Mouse (Mus musculus) myocyte (in vitro differentiated cells): ENCODE results near the gene Plac9b.
"Not testable (repeated sequence)": the region's sequence is repeated elsewhere in the genome, so short reads cannot be mapped to it uniquely, and the experiment has no call there.

Experiments used
- CEBPB ChIP-seq: IDR thresholded peaks from 2 replicates; pipeline ENCODE4 v1.6.1; 2011; ENCODE audit warnings: mild to moderate bottlenecking, moderate library complexity; ENCODE audit not compliant: poor library complexity, insufficient read depth, severe bottlenecking
- MAX ChIP-seq: IDR thresholded peaks from one replicate; pipeline ENCODE4 v1.6.1; 2011; ENCODE audit warnings: low read depth, mild to moderate bottlenecking, control low read depth
- MYOG ChIP-seq, 3 experiments: IDR thresholded peaks; one replicate each; pipeline ENCODE4 v1.6.1; 2011; ENCODE audit warnings: control low read depth in 2 of 3, low read depth in 2 of 3, mild to moderate bottlenecking in 2 of 3; ENCODE audit not compliant: insufficient read length in 2 of 3, control insufficient read depth in 1 of 3, insufficient read depth in 1 of 3
- POLR2A ChIP-seq: IDR thresholded peaks from one replicate; pipeline ENCODE4 v1.6.1; 2011; ENCODE audit warnings: low read depth, mild to moderate bottlenecking, control low read depth, moderate library complexity; ENCODE audit not compliant: insufficient read length
- POLR2AphosphoS2 ChIP-seq: IDR thresholded peaks from one replicate; pipeline ENCODE4 v1.6.1; 2011; ENCODE audit warnings: low read depth, control low read depth; ENCODE audit not compliant: insufficient read length
- TCF12 ChIP-seq: IDR thresholded peaks from one replicate; pipeline ENCODE4 v1.6.1; 2011; ENCODE audit warnings: mild to moderate bottlenecking, control low read depth; ENCODE audit not compliant: poor library complexity, insufficient read depth, severe bottlenecking
- TCF3 ChIP-seq: IDR thresholded peaks from one replicate; pipeline ENCODE4 v1.6.1; 2011; ENCODE audit warnings: low read depth, control low read depth; ENCODE audit not compliant: insufficient read length
- USF1 ChIP-seq: IDR thresholded peaks from one replicate; pipeline ENCODE4 v1.6.1; 2011; ENCODE audit warnings: low read depth, mild to moderate bottlenecking, control low read depth, moderate library complexity

DNA sequence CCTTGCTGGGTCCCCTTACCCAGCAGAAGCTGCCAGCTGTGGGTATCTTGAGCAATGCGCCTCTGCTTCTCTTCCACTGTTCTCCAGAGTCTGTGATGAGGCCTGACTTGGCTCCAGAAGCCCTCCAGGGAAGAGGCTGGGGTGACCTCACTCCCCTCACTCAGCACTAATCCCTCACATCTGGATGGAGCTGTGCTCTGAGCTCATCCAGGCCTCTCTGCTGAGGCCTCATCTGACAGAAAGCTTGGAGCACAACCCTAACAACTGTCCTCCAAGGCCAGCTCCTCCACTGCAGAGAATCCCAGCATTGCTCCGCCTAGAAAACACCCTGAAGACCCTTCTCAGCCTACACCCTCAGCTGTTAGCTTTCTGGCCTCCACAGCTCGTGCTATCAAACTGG lies 8.3 kb downstream of the Plac9b start:
- not testable (repeated sequence) for TF ChIP-seq USF1; POLR2A; TCF12; MAX; POLR2AphosphoS2; MYOG (IDR thresholded peaks at IDR 0.05; ENCODE audit: control insufficient read depth in 1 of 3, insufficient read depth in 1 of 3, insufficient read length in 2 of 3, low read depth in 2 of 3); CEBPB; TCF3
